Mouse (Mus musculus): Measurements from ENCODE around the gene Keap1. TPM values are rescaled to one million over a fixed set of nuclear protein-coding genes. Genes with fewer than 3 reads are reported as not detected.

Gene Keap1
- polyA plus RNA-seq, 1 experiment, result 41.5 TPM

Other genes starting within 250 kb of the Keap1 start
- gene Mrpl4, start 236.6 kb downstream of the Keap1 start, polyA plus RNA-seq (2012; fragmentation: generic; extraction: Trizol), result 107 TPM
- gene Icam1, start 223.4 kb downstream of the Keap1 start, polyA plus RNA-seq (2012; fragmentation: generic; extraction: Trizol), result 0.09 TPM
- gene Icam4, start 210.0 kb downstream of the Keap1 start, polyA plus RNA-seq (2012; fragmentation: generic; extraction: Trizol), result 0.43 TPM
- 0.46 TPM for gene Icam5, start 207.3 kb downstream of the Keap1 start, polyA plus RNA-seq (2012; fragmentation: generic; extraction: Trizol)
- gene Zglp1, start 172.3 kb downstream of the Keap1 start, polyA plus RNA-seq (2012; fragmentation: generic; extraction: Trizol), result 0.43 TPM
- 0.96 TPM for gene Gm49373, start 166.3 kb downstream of the Keap1 start, polyA plus RNA-seq (2012; fragmentation: generic; extraction: Trizol)
- gene Fdx1l, start 165.7 kb downstream of the Keap1 start, polyA plus RNA-seq (2012; fragmentation: generic; extraction: Trizol), result 109 TPM
- 1.3 TPM for gene Gm38431, start 147.4 kb downstream of the Keap1 start, polyA plus RNA-seq (2012; fragmentation: generic; extraction: Trizol)
- gene Raver1, start 147.4 kb downstream of the Keap1 start, polyA plus RNA-seq (2012; fragmentation: generic; extraction: Trizol), result 49.2 TPM
- gene Tyk2, start 108.1 kb downstream of the Keap1 start, polyA plus RNA-seq (2012; fragmentation: generic; extraction: Trizol), result 8.7 TPM
- 342 TPM for gene Cdc37, start 89.4 kb downstream of the Keap1 start, polyA plus RNA-seq (2012; fragmentation: generic; extraction: Trizol)
- 7.4 TPM for gene Pde4a, start 73.6 kb downstream of the Keap1 start, polyA plus RNA-seq (2012; fragmentation: generic; extraction: Trizol)
- gene S1pr5, start 9.1 kb upstream of the Keap1 start, polyA plus RNA-seq (2012; fragmentation: generic; extraction: Trizol), result 0.04 TPM
- 33.7 TPM for gene Atg4d, start 25.9 kb upstream of the Keap1 start, polyA plus RNA-seq (2012; fragmentation: generic; extraction: Trizol)
- gene Kri1, start 48.6 kb upstream of the Keap1 start, polyA plus RNA-seq (2012; fragmentation: generic; extraction: Trizol), result 29.3 TPM
- gene Cdkn2d, start 52.0 kb upstream of the Keap1 start, polyA plus RNA-seq (2012; fragmentation: generic; extraction: Trizol), result 49.4 TPM
- gene Ap1m2, start 73.0 kb upstream of the Keap1 start, polyA plus RNA-seq (2012; fragmentation: generic; extraction: Trizol), result not detected
- 221 TPM for gene Slc44a2, start 81.3 kb upstream of the Keap1 start, polyA plus RNA-seq (2012; fragmentation: generic; extraction: Trizol)
- 66.6 TPM for gene Ilf3, start 128.5 kb upstream of the Keap1 start, polyA plus RNA-seq (2012; fragmentation: generic; extraction: Trizol)
- 61.7 TPM for gene Qtrt1, start 172.5 kb upstream of the Keap1 start, polyA plus RNA-seq (2012; fragmentation: generic; extraction: Trizol)
- 64.4 TPM for gene Dnm2, start 185.5 kb upstream of the Keap1 start, polyA plus RNA-seq (2012; fragmentation: generic; extraction: Trizol)

Measured in C2C12 (cell line).